Mouse (Mus musculus) heart, postnatal 25 days (tissue): Measurements from ENCODE around the gene Nphs1. TPM values are rescaled to one million over a fixed set of nuclear protein-coding genes. Genes with fewer than 3 reads are reported as not detected.
"Not testable (repeated sequence)": the region's sequence is repeated elsewhere in the genome, so short reads cannot be mapped to it uniquely, and the experiment has no call there.

Experiments used
- DNase-seq: peaks from one replicate; pipeline ENCODE4 v3.0.0; 2022; ENCODE audit warnings: low spot score
- intact Hi-C: fragments of 180-260 bp; cut with DNase I; formaldehyde crosslinking; loops from one replicate; pipeline ENCODE4 v1.15.1; 2025
- total RNA-seq, 2 experiments: library from RNA; stranded (reverse); gene quantifications; 2 replicates each; pipeline ENCODE4 v1.2.3; 2021

The Nphs1 gene
- total RNA-seq, 2 experiments from 2014 or later, result not detected

DNA sequence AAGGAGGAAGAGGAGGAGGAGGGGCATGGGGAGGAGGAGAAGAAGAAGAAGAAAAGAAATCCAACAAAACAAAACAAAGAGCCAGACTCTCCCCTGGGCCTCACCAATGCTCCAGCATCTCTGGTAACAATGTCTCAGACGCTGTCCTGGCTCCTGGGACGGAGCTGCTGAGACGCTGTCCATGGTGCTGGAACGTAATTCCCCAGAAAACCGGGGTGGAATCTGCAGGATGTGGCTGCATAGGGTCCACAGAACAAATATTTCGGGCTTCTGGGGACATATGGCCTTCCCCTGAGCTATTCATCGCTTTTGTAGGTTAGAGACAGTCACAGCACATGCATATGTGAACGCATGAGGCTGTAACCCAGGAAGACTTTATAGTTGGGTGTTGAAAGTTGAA, 26.1 kb downstream of the Nphs1 start:
- intact Hi-C loops, result no loop called here
- no peak for DNase-seq

GRCm38 (mm10) chr7:30490251-30490956, 32.3 kb downstream of the Nphs1 start:
- intact Hi-C loops, result loop anchor here (5.0 kb wide), 2 partner anchors 48 to 57 kb away; no protein-coding TSS in a partner anchor
- DNase-seq, result no peak

DNA sequence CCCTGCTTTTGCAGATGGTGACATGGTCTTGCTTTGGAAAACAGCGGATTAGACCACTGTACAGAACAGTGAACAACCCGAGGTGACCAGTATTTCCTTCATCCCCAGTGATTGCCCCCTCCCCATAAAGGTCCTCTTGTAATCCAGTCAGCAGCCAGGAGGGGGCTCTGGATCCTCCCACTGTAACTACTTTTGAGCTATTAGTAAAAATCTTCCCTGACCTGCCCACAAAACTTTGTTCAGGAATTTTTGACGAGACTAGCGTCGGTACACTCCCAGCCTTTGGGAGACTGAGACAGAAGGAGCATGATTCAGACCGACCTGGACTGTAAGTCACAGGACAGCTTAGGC, 32.8 kb downstream of the Nphs1 start:
- intact Hi-C loops, result loop anchor here (5.0 kb wide), 2 partner anchors 49 to 56 kb away; no protein-coding TSS in a partner anchor
- no peak for DNase-seq

DNA sequence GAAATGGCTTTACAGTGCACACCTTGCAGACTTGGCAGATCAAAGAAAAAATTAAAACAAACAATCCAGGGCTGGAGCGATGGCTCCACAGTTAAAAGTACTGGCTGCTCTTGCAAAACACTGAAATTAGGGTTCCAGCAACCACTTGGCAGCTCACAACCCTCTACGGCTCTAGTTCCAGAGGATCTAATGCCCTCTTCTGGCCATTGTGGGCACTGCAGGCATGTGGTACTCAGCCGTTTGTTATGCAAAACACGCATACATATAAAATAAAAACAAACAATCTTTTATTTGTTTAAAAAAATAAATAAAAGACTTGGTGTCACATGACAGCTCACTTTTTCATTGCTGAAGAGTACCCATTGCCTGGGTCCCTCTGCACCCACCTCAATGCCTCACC, 34.6 kb downstream of the Nphs1 start:
- intact Hi-C loops, result loop anchor here (2.0 to 5.0 kb wide), 3 partner anchors 50 to 120 kb away; no protein-coding TSS in a partner anchor
- peak; percentile 30 for DNase-seq

GRCm38 (mm10) chr7:30493401-30493931, 35.4 kb downstream of the Nphs1 start, which contains the start of gene Prodh2:
Prodh2 (plus strand) TSS chr7:30493622.
- DNase-seq, result no peak
- intact Hi-C loops, result loop anchor here (2.0 to 5.0 kb wide), 3 partner anchors 51 to 121 kb away; no protein-coding TSS in a partner anchor

GRCm38 (mm10) chr7:30495506-30496042, 37.5 kb downstream of the Nphs1 start:
- intact Hi-C loops, DNase-seq: not testable (repeated sequence)

DNA sequence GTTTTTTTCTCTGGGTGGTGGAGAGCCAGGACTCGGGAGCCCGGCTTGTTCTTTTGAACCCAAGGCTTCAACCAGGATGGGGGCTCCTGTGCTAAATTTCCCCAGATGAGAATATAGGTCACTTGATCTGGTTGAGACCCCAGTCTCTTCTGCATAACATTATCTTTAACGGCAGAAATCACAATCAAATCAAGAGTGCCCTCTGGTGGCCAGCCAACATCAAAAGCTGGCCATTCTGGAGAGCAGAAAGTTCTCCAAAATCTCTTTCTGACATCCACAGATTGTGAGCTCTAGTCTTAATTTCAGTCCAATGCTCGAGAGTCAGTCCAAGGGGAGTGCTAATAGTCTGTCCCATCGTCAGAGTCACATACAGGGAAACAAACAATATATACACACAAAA, 43.0 kb downstream of the Nphs1 start:
- DNase-seq, result not testable (repeated sequence)

GRCm38 (mm10) chr7:30508061-30508460, 49.9 kb downstream of the Nphs1 start:
- intact Hi-C loops, result no loop called here
- no peak for DNase-seq

More for the DNA sequence above, 43.0 kb downstream of the Nphs1 start:
- intact Hi-C loops, result not testable (repeated sequence)

DNA sequence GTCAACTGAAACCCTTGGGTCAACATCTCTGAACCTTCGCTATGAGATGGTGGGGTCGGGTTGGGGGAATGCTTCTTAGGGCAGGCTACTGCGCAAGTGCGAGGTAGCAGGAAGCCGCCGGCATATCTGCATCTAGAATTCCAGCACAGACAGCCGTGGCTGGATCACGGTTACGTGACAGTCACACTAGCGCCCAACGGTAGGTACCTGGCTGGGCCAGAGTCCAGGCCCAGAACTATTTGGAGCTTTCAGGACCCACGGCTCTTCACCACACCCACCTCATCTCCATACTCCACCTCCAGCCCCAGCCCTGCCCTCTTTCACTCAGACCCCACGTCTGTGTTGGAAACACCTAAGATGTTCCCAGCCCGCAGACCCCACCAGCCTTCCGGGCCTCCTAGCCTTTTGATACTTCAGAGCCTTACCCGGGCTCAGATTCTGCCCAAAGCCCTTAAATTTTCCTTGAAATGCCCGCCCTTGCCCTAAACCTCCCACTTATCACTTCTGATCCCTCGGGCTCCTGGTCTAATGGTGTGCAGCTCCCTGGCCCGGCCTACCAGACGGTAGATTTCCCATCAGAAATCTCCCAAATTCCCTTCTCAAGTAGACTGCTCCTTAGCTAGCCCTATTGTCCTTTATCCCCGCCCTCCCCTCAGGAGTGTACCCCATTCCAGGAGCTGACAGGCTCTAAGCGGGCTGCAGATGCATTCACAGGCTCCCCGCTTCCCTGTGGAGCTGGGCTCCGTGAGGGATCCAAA, 57.1 kb downstream of the Nphs1 start:
- intact Hi-C loops, result no loop called here
- no peak for DNase-seq

- no peak for DNase-seq
- intact Hi-C loops, result no loop called here
Observed at GRCm38 (mm10) chr7:30518325-30518724, 60.2 kb downstream of the Nphs1 start.

GRCm38 (mm10) chr7:30520396-30520795, 62.3 kb downstream of the Nphs1 start:
- intact Hi-C loops, result no loop called here
- DNase-seq, result no peak

- intact Hi-C loops, result no loop called here
- DNase-seq, result no peak
Observed at GRCm38 (mm10) chr7:30520856-30521255, 62.7 kb downstream of the Nphs1 start.

- intact Hi-C loops, result no loop called here
- no peak for DNase-seq
Observed at GRCm38 (mm10) chr7:30522871-30523270, 64.8 kb downstream of the Nphs1 start.

DNA sequence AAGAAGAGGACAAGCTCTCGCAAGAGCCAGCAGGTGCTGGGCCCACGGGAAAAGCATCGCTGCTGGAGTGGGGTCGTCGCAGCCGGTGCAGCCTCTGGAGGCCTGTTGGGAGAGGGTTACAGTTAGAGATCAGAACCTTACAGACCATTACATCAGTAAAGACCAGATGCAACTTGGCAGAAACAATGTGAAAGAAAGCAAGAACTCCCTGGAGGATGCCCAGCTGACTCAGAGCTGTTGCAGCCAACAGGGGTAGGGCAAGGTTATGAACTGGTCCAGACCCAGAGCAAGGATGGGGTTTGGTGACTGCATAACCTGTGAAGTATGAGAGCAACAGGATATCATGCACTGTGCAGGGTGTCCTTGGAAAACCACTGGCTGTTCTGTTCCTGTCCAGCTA, 66.4 kb downstream of the Nphs1 start:
- no peak for DNase-seq
- intact Hi-C loops, result no loop called here

DNA sequence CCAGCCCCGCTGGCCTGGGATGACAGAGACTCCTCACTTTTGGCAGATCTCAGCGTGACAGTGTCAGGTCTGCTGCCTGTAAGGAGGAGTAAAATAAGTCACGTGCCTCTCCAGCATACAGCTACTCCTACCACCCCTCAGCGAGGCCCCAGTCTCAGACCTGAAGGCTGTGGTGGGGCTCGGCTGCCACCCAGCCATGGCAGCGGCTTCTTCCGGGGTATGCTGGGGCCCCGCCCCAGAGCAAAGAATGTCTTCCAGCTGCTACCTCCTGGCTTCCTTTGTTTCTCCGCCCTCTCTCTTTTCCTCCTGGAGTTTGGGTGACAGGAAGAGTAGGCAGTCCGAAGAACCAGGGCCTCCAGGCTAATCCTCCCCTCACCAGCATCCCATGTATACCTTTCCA, 67.8 kb downstream of the Nphs1 start:
- no peak for DNase-seq
- intact Hi-C loops, result no loop called here

DNA sequence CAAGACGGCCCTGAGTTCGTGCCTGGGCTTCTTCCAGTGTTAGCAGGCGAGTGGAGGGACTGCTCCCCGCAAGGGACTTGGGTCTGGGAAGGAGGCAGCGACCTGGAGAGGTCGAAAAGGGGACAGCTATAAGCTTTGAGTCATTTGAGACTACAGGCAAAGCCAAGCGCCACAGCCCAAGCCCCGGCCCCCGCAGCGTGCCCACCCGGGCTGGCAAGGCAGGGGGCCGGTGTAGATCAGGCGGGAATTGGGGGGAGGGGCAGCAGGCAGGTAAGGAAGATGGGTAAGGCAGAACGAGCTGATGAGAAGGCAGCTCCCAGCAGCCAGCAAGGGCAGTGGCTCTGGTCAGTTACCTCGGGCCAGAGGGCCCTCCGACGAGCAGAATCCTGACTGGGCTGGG, 68.3 kb downstream of the Nphs1 start:
- intact Hi-C loops, result no loop called here
- DNase-seq, result no peak

DNA sequence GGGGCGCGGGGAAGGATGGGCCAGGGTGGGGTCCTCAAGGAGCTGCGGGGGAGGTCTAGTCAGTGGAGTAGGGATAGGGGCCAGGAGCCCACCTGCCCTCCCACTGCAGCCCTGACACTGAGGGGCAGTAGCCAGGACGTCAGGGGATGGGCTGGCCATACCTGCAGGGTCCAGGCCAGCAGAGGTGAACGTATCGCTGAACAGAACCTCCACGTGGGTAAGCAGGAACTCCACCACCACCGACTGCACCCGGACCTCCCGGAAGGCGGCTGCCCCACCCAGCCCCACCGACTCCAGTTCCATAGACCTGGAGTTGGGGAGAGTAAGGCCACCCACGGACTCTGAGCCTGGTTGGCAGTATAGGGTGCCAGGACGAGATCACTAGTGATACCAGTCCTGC, 68.9 kb downstream of the Nphs1 start:
- no peak for DNase-seq
- intact Hi-C loops, result no loop called here

DNA sequence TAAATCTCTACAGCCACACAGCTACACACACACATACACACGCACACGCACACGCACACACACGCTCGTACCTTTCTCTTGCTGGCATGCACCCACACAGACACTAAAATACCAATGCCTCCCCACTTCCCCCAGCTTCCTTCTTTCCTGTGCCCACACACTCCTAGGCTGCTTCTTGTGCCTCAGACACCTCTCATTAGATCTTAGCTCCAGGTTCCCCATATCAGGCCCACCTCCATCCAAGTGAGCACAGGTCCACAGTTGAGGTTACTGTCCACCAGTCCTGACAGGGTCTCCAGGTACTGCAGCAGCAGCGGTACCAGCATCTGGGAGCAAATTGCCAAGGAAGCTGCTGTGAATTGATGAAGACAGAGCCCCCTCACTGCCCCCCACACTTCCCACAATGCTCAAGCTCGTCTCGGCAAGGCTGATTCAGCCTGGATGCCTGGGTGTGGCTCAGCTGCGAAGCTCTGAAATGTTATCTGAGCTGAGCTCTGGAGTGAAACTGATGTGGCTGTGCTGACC, 73.2 kb downstream of the Nphs1 start:
- intact Hi-C loops, result no loop called here
- no peak for DNase-seq

- intact Hi-C loops, result no loop called here
- DNase-seq, result no peak
Observed at GRCm38 (mm10) chr7:30532931-30533330, 74.8 kb downstream of the Nphs1 start.

DNA sequence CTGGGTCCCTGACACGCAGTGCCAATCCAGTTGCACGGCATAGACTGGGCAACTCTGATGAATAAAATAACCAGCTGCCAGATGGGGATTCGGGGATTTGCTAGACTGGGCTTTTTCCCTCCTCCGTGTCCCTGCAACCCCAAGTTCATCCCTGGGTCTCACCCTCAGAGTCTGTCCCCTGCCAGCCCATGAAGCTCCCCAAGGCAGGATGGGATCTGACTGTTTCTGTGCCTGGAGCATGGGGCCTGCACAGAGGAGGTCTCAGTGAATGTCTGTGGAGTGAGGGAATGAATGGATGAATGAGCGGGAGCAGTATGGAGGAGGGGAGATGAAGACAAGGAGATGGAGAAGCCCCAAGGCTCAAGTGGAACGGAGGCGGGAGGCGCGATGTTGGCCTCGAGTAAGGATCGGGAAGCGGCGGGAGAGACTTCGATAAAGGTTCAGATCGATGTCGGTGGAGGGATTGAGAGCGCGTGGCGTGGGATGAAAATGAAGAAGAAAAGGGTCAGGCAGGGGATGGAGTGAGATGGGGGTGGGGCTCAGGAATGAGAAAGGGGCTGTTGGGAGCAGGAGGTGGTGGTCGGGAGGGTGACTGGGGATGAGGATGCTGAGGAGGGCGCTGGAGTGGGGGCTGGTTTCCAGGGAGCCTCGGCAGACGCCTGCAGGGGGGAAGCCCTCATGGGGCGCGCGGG, 76.0 kb downstream of the Nphs1 start:
- intact Hi-C loops, result no loop called here
- no peak for DNase-seq
